Mouse (Mus musculus): Measurements from ENCODE around the gene Arhgap33.

GRCm38 (mm10) chr7:30520396-30520795 is 14.5 kb downstream of the Arhgap33 start:
- TF ChIP-seq GATA1 (IDR thresholded peaks at IDR 0.05; ENCODE audit: borderline replicate concordance, low read length): no peak
- no peak for TF ChIP-seq FLI1 (IDR thresholded peaks at IDR 0.05; ENCODE audit: low read length)

Measured in megakaryocyte, embryonic 14.5 days (primary cell).